Mouse (Mus musculus): ENCODE data around the gene Trpm1. TPM values are rescaled to one million over a fixed set of nuclear protein-coding genes. Genes with fewer than 3 reads are reported as not detected.

Trpm1 gene
- polyA plus RNA-seq, 1 experiment: 0.41 TPM

GRCm38 (mm10) chr7:64155687-64156086, 2.1 kb downstream of the Trpm1 start:
- Histone ChIP-seq H3K4me3 (replicated peaks; ENCODE audit: extremely low read depth, low read depth, low read length) (no peak overlapping the region), H3K4me1 (ENCODE audit: control insufficient read depth, insufficient read depth, low read length) (peaks cover 28% of the 10 kb centered on the region)
- WGBS: under 1% methylated on average over 10 of the region's 10 CpGs
- peak; percentile 79 for DNase-seq
- peak; percentile 64; the same call in 1 of the 2 replicates for TF ChIP-seq POLR2A (IDR thresholded peaks at IDR 0.05; ENCODE audit: borderline replicate concordance, extremely low read depth, low read depth, low read length)
- peak; percentile 70 for TF ChIP-seq CTCF (IDR thresholded peaks at IDR 0.05; ENCODE audit: insufficient read depth, low read length)

GRCm38 (mm10) chr7:64156271-64156911, 2.8 kb downstream of the Trpm1 start:
- Histone ChIP-seq H3K4me1 (ENCODE audit: control insufficient read depth, insufficient read depth, low read length) (peaks cover 29% of the 10 kb centered on the region), H3K4me3 (replicated peaks; ENCODE audit: extremely low read depth, low read depth, low read length) (no peak overlapping the region)
- no peak for TF ChIP-seq CTCF (IDR thresholded peaks at IDR 0.05; ENCODE audit: insufficient read depth, low read length)
- no peak for TF ChIP-seq POLR2A (IDR thresholded peaks at IDR 0.05; ENCODE audit: borderline replicate concordance, extremely low read depth, low read depth, low read length)
- WGBS: 24% methylated on average over 5 of the region's 5 CpGs
- DNase-seq: peak; percentile 58

GRCm38 (mm10) chr7:64156918-64157690, 3.5 kb downstream of the Trpm1 start:
- H3K4me3 ChIP-seq (replicated peaks; ENCODE audit: extremely low read depth, low read depth, low read length): no peak overlapping the region
- TF ChIP-seq POLR2A (IDR thresholded peaks at IDR 0.05; ENCODE audit: borderline replicate concordance, extremely low read depth, low read depth, low read length): no peak
- no peak for TF ChIP-seq CTCF (IDR thresholded peaks at IDR 0.05; ENCODE audit: insufficient read depth, low read length)
- H3K4me1 ChIP-seq (ENCODE audit: control insufficient read depth, insufficient read depth, low read length): peaks cover 29% of the 10 kb centered on the region
- WGBS: 51% methylated on average over 7 of the region's 7 CpGs
- DNase-seq: no peak

- TF ChIP-seq POLR2A (IDR thresholded peaks at IDR 0.05; ENCODE audit: borderline replicate concordance, extremely low read depth, low read depth, low read length): no peak
- no peak for TF ChIP-seq CTCF (IDR thresholded peaks at IDR 0.05; ENCODE audit: insufficient read depth, low read length)
- DNase-seq: no peak
- H3K4me1 ChIP-seq (ENCODE audit: control insufficient read depth, insufficient read depth, low read length): peaks cover 29% of the 10 kb centered on the region
- no peak overlapping the region for H3K4me3 ChIP-seq (replicated peaks; ENCODE audit: extremely low read depth, low read depth, low read length)
- 67% methylated on average over 12 of the region's 12 CpGs for WGBS
Measured at GRCm38 (mm10) chr7:64158281-64159055, 4.8 kb downstream of the Trpm1 start.

GRCm38 (mm10) chr7:64159056-64159542, 5.5 kb downstream of the Trpm1 start:
- TF ChIP-seq POLR2A (IDR thresholded peaks at IDR 0.05; ENCODE audit: borderline replicate concordance, extremely low read depth, low read depth, low read length): peak; percentile 31; the same call in 1 of the 2 replicates
- TF ChIP-seq CTCF (IDR thresholded peaks at IDR 0.05; ENCODE audit: insufficient read depth, low read length): no peak
- H3K4me1 ChIP-seq (ENCODE audit: control insufficient read depth, insufficient read depth, low read length): peaks cover 29% of the 10 kb centered on the region
- WGBS: 24% methylated on average over 5 of the region's 5 CpGs
- no peak for DNase-seq
- no peak overlapping the region for H3K4me3 ChIP-seq (replicated peaks; ENCODE audit: extremely low read depth, low read depth, low read length)

- no peak for DNase-seq
- 52% methylated on average over 7 of the region's 7 CpGs for WGBS
- Histone ChIP-seq H3K4me1 (ENCODE audit: control insufficient read depth, insufficient read depth, low read length) (peaks cover 29% of the 10 kb centered on the region), H3K4me3 (replicated peaks; ENCODE audit: extremely low read depth, low read depth, low read length) (no peak overlapping the region)
- TF ChIP-seq CTCF (IDR thresholded peaks at IDR 0.05; ENCODE audit: insufficient read depth, low read length) (no peak), POLR2A (IDR thresholded peaks at IDR 0.05; ENCODE audit: borderline replicate concordance, extremely low read depth, low read depth, low read length) (peak; percentile 24; the same call in 1 of the 2 replicates)
Measured at GRCm38 (mm10) chr7:64159612-64160591, 6.3 kb downstream of the Trpm1 start.

GRCm38 (mm10) chr7:64160737-64161470, 7.3 kb downstream of the Trpm1 start:
- no peak for TF ChIP-seq POLR2A (IDR thresholded peaks at IDR 0.05; ENCODE audit: borderline replicate concordance, extremely low read depth, low read depth, low read length)
- TF ChIP-seq CTCF (IDR thresholded peaks at IDR 0.05; ENCODE audit: insufficient read depth, low read length): no peak
- no peak for DNase-seq
- Histone ChIP-seq H3K4me3 (replicated peaks; ENCODE audit: extremely low read depth, low read depth, low read length) (no peak overlapping the region), H3K4me1 (ENCODE audit: control insufficient read depth, insufficient read depth, low read length) (peaks cover 24% of the 10 kb centered on the region)
- 48% methylated on average over 10 of the region's 10 CpGs for WGBS

GRCm38 (mm10) chr7:64161990-64162389, 8.4 kb downstream of the Trpm1 start:
- no peak for DNase-seq
- WGBS: 67% methylated on average over 7 of the region's 7 CpGs
- H3K4me1 ChIP-seq (ENCODE audit: control insufficient read depth, insufficient read depth, low read length): peaks cover 27% of the 10 kb centered on the region

More at GRCm38 (mm10) chr7:64161990-64162389, 8.4 kb downstream of the Trpm1 start:
- TF ChIP-seq CTCF (IDR thresholded peaks at IDR 0.05; ENCODE audit: insufficient read depth, low read length) (no peak), POLR2A (IDR thresholded peaks at IDR 0.05; ENCODE audit: borderline replicate concordance, extremely low read depth, low read depth, low read length) (no peak)
- no peak overlapping the region for H3K4me3 ChIP-seq (replicated peaks; ENCODE audit: extremely low read depth, low read depth, low read length)

Measured in lung, adult 2 months (tissue).